Mouse (Mus musculus): ENCODE data around the gene Art5. TPM values are rescaled to one million over a fixed set of nuclear protein-coding genes. Genes with fewer than 3 reads are reported as not detected.

Gene Art5
- 0.63 and 0.76 TPM in 2 replicates for polyA plus RNA-seq (2012; rRNA removed)

GRCm38 (mm10) chr7:102109171-102109570 is at the start of gene Art5:
TSS of gene Art5 (minus strand) at chr7:102109489.

DNA sequence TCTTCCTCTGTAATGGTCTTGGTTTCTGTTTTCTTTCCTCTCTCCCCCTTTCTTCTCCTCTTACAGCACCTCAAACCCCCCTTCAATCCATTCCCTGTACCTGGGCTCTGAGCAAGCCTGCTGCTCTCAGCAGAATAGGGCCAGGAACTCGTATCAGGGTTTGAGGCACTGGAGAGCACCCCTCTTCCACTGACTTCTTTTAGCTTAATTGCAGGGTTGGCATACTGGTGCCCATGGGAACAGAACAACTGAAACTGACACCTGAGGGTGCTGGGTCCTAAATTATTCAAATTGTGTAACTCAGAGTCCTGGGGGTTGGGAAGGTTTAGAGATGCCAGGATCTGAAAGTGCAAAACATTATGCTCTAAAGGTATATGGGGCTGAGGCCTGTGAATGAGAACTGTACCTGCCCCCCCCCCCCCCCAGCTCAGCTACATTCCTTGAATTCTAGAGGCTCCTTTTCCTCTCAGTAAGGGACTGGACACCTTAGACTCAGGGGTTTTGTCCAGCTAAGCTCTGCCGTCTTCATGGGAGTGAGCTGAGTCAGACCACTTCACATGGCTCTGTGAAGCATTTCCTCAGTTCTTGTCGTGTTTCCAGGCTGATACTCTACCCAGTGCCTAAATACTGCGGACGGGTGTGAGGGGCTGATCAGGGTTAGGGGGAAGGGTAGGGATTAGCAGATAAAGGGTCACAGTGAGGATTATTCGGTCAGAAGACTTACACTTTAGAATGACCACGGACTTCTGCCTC is 7.5 kb upstream of the Art5 start, which contains the start of gene Chrna10:
Chrna10 (minus strand) TSS at position 250 of the 753 bp plus-strand sequence.

DNA sequence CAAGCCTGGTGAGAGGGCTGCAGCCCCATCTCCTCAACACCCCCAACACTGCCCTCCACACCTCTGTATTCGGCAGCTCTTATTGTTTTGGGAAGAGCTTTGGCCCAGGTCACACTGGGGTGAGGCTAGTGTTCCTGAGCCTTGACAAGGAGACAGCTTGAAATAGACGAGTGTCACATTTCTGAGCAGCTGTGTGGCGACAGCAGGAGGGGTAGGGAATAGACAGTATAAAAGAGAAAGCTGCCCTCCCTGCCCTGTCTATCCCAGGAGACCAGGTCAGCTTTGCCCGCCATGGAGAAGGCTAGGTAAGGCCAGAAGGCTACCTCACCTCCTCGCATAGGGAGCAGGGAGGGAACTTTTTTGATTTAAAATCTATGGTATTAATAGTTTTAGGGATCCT is 7.8 kb downstream of the Art5 start, which contains the start of gene Art1:
Art1 (plus strand) TSS at position 257 of the 400 bp plus-strand sequence.

GRCm38 (mm10) chr7:102082816-102083215 is 26.5 kb downstream of the Art5 start, which contains the start of gene Trpc2:
TSS of gene Trpc2 (plus strand) at chr7:102083116.

DNA sequence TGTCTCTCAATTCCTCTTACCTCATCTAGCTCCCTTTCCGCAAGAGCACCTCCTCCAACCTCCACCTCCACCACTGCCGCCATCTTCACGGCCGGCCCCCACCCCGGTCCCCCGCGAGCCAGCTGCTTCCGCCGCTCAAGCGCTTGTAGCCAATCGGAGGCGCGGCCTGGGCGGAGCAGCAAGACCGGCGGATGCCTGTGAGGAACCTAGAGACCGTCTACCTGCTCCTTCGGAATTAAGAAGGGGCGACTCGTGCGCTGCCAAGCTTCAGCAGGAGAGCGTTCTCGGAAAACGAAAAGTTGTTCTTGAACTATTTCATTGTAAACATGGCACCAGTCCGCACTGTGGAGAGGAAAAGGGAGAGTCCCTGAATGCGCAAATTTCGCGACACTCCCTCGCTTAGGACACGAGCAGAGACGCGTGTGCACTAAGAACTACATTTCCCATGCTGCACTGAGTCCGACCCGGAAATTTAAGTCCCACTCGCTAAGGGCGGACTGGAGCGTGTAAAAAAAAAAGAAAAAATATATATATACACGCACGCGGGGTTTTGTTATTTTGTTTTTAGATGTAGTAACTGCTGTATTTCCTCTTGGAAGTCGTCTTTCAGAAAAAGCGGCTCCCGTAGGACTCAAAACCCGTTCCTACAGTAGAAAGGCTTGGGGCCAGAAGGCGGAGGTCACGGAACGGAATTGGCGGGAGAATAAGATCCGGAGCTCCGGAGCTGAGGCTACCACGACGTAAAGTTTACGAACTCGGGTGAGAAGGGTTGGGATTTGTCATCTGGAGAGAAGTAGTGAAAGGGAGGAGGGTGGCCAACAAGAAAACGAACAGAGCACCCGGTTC is 44.0 kb downstream of the Art5 start, which contains the start of the genes Rnf121, Xndc1 and Xntrpc:
Rnf121 (minus strand) TSS at position 424 of the 846 bp plus-strand sequence.
Xndc1 (plus strand) TSS at position 466 of the 846 bp plus-strand sequence.
Xntrpc (plus strand) TSS at position 668 of the 846 bp plus-strand sequence.

Other genes starting within 250 kb of the Art5 start
- gene Anapc15, start 245.8 kb downstream of the Art5 start, polyA plus RNA-seq (2012; rRNA removed), result 101 and 125 TPM in 2 replicates
- gene Folr1, start 238.7 kb downstream of the Art5 start, polyA plus RNA-seq (2012; rRNA removed), result 15.2 and 17.3 TPM in 2 replicates
- 167 and 175 TPM in 2 replicates for gene Lamtor1, start 203.6 kb downstream of the Art5 start, polyA plus RNA-seq (2012; rRNA removed)
- gene Tomt, start 203.1 kb downstream of the Art5 start, polyA plus RNA-seq (2012; rRNA removed), result 0.22 and 0.29 TPM in 2 replicates
- gene Lrrc51, start 175.6 kb downstream of the Art5 start, polyA plus RNA-seq (2012; rRNA removed), result 9.4 and 12.1 TPM in 2 replicates
- gene Numa1, start 175.4 kb downstream of the Art5 start, polyA plus RNA-seq (2012; rRNA removed), result 84.8 and 87.9 TPM in 2 replicates
- gene Il18bp, start 90.8 kb downstream of the Art5 start, polyA plus RNA-seq (2012; rRNA removed), result 17.8 and 19.2 TPM in 2 replicates
- gene Rnf121, start 44.0 kb downstream of the Art5 start, polyA plus RNA-seq (2012; rRNA removed), result 84.0 and 84.5 TPM in 2 replicates
- 57.8 and 59.0 TPM in 2 replicates for gene Xndc1, start 44.0 kb downstream of the Art5 start, polyA plus RNA-seq (2012; rRNA removed)
- 7.0 and 7.4 TPM in 2 replicates for gene Xntrpc, start 43.8 kb downstream of the Art5 start, polyA plus RNA-seq (2012; rRNA removed)
- gene Trpc2, start 26.4 kb downstream of the Art5 start, polyA plus RNA-seq (2012; rRNA removed), result 3.5 and 3.9 TPM in 2 replicates
- gene Art1, start 7.7 kb downstream of the Art5 start, polyA plus RNA-seq (2012; rRNA removed), result 0.43 and 2.9 TPM in 2 replicates
- gene Chrna10, start 7.3 kb upstream of the Art5 start, polyA plus RNA-seq (2012; rRNA removed), result 0.03 and 0.05 TPM in 2 replicates
- 21.1 and 22.0 TPM in 2 replicates for gene Nup98, start 100.7 kb upstream of the Art5 start, polyA plus RNA-seq (2012; rRNA removed)
- gene Pgap2, start 100.7 kb upstream of the Art5 start, polyA plus RNA-seq (2012; rRNA removed), result 46.1 and 46.4 TPM in 2 replicates
- gene Rhog, start 146.6 kb upstream of the Art5 start, polyA plus RNA-seq (2012; rRNA removed), result 12.7 and 19.3 TPM in 2 replicates
- 16.5 and 23.0 TPM in 2 replicates for gene Stim1, start 158.3 kb upstream of the Art5 start, polyA plus RNA-seq (2012; rRNA removed)

Data from central nervous system, embryonic 14 days (tissue).